Mouse (Mus musculus) small intestine, adult 2 months (tissue): ENCODE data around the gene Plcd3.

Source experiments
- CTCF ChIP-seq: fragments of 200-500 bp; IDR thresholded peaks from 2 replicates; pipeline ENCODE4 v1.5.1; 2012; ENCODE audit warnings: low read depth, mild to moderate bottlenecking, control low read depth, inconsistent platforms, low read length, moderate library complexity, mixed read lengths; ENCODE audit not compliant: insufficient replicate concordance, insufficient read length; ENCODE audit errors: extremely low read depth
- POLR2A ChIP-seq: fragments of 200-500 bp; IDR thresholded peaks from 2 replicates; pipeline ENCODE4 v1.6.1; 2012; ENCODE audit warnings: low read depth, mild to moderate bottlenecking, control low read depth, inconsistent platforms, low read length, moderate library complexity

GRCm38 (mm10) chr11:103033030-103033429, 68.4 kb downstream of the Plcd3 start:
- no peak for TF ChIP-seq CTCF
- no peak for TF ChIP-seq POLR2A
